In the genomic region with DNA sequence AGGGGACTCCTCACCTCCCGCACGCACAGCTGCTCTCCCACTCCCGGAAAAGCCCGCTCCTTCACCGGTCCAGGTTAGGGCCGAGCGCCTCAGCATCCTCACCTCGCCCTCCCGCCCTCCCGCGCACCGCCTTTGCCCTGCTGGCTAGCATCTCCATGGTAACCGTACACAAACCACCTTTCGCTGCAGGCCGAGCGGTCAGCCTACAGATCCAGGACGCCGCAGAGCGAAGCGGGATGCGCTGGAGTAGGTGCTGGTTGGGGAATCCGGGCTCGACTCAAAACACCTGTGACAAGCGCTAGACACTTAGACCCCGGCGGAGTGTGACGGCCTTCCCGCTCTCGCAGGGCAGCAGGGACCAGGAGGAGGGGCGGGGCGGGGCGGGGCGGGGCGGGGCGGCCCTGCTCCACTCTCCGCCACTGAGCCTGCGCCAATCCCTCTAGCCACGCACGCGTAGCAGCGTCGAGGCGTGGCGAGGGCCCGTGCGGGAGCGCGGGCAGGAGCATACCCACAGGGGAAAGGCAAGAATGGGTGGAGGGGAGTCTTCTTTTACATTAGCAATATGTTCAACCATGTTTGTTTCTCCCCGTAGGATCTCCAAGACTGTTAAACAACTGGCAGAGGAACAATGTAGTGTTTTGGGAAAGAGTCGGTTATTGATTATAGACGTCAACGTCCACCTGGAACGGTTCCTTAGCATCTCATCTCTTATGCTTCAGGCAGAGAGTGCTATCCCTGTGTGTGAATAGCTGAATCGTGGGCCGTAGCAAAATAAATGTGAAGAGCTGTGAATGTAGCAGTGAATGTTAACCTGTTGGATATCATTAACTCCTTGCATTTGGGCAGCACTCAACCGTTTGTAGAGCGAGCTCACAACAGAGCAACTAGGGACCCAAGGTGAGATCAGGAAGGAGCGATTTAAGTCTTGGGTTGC, we compare ENCODE assay signal across 8 mouse cellular contexts. TPM values are rescaled to one million over a fixed set of nuclear protein-coding genes. Genes with fewer than 3 reads are reported as not detected.
DNase-seq lines count a peak whose midpoint lies in the region; ATAC-seq and TF ChIP-seq lines count a peak whose summit lies in the region.

A gene (minus strand): TSS at position 427 of the 934 bp plus-strand sequence.

- peak within 1 kb of the TSS; percentile 69 for H3K9ac ChIP-seq in hindbrain, embryonic 12.5 days

- CTCF ChIA-PET in Patski (lab: Charles Lee): interaction anchor here (0.6 kb wide), 1 partner anchor 91 kb away, joined by 3 read pairs; no protein-coding TSS in a partner anchor

- WGBS in hindbrain, embryonic 12.5 days: 3% methylated on average over 58 of the region's 58 CpGs

- H3K4me2 ChIP-seq in hindbrain, embryonic 12.5 days (replicated peaks): peak within 1 kb of the TSS; percentile 88

- H3K9me3 ChIP-seq in hindbrain, embryonic 12.5 days (replicated peaks): no peaks in the 10 kb centered on the region

- TF ChIP-seq CTCF in Patski (IDR thresholded peaks at IDR 0.05): no peak

- in situ Hi-C loops in Patski (cut with MboI; ENCODE audit: low pct_unique_long_range_greater_than_20kb): no loop called here

- 0 out of 2 replicates have a peak within 1 kb of the TSS, but pooled peaks have one; percentile 12 for H3K27ac ChIP-seq in hindbrain, embryonic 12.5 days

- H3K4me3 ChIP-seq in hindbrain, embryonic 12.5 days: peak within 1 kb of the TSS; percentile 55

- DNase-seq in Patski (ENCODE audit: low read depth, low spot score): peak; percentile 22
- DNase-seq in cerebellum, adult 9-11 months: peak; percentile 84
- DNase-seq in frontal cortex, adult 2 months (ENCODE audit: extremely low spot score in 1 of 2, low spot score in 1 of 2): peak in 1 of 2 experiments; percentile 81
- peak; percentile 59 to 63 for DNase-seq in layer of hippocampus, postnatal 25 days (ENCODE audit: extremely low spot score in 1 of 2, low spot score in 1 of 2)
- DNase-seq in lung, postnatal 14 days: peak; percentile 77
- peak; percentile 59 for DNase-seq in retina, adult 2 months (ENCODE audit: low read depth, low spot score)
- peak; percentile 67 for DNase-seq in thymus, postnatal 25 days

- no peaks in the 10 kb centered on the region for H3K36me3 ChIP-seq in hindbrain, embryonic 12.5 days

- H3K4me1 ChIP-seq in hindbrain, embryonic 12.5 days: peaks cover 8% of the 10 kb centered on the region

- peaks cover 3% of the 10 kb centered on the region for H3K27me3 ChIP-seq in Patski
- H3K27me3 ChIP-seq in hindbrain, embryonic 12.5 days: peaks cover 11% of the 10 kb centered on the region

- peak; percentile 65 for ATAC-seq in Patski
- ATAC-seq in hindbrain, embryonic 12.5 days (ENCODE audit: low FRiP score): peak; percentile 96

- POLR2A ChIA-PET in Patski (lab: Charles Lee): no interaction called here

RNA-seq across cellular contexts. Expression of the gene that starts here (rescaled TPM):
- 1.6 TPM for polyA plus RNA-seq in Patski (2021)
- polyA plus RNA-seq in frontal cortex, adult 2 months (2012; rRNA removed): 11.6 and 15.1 TPM in 2 replicates
- 4.7 and 4.8 TPM in 2 replicates for polyA plus RNA-seq in hindbrain, embryonic 12.5 days (2016; fragmentation: Nextera tagmentation; extraction: Ambion mirVana)
- 1 to 10 TPM; 7.9 to 8.2 TPM for total RNA-seq in layer of hippocampus, postnatal 25 days (2021)
